In the genomic region with DNA sequence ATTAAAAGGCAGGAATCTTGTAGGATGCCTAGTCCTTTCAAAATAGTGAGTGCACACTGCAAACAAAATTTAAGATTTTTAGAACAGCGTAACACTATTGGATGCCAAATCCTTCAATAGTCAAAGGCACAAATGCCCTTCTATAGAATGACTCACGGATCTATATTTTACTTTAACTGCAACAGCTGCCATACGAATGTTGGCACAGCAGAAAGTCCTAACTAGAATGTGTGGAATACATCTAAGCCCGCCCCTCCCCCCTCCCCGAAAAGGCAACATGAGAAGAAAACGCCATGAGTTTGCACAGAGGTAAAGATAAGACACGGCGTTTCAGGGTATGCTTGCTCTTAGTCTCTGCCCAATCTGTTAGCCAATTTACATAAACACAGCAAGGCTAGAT, we compare ENCODE assay signal across 24 mouse cellular contexts.
DNase-seq lines count a peak whose midpoint lies in the region; ATAC-seq and TF ChIP-seq lines count a peak whose summit lies in the region.
"Had no signal": no experiment of that assay in that cellular context is flagged by ENCODE, and none has a peak within 500 bp of the region (broad histone marks: within the 10 kb centered on the region; RNA-seq: fewer than 3 reads in every experiment).

No protein-coding gene starts in this region.

- peak; percentile 55; the same call in 1 of the 2 replicates for ATAC-seq in frontal cortex, adult (ENCODE audit: low TSS enrichment)
- ATAC-seq: activated CD4-positive, CD25-positive, alpha-beta regulatory T cell, adult 4 months; CD4-positive, CD25-positive, alpha-beta regulatory T cell, adult 4 months; forebrain, embryonic 13.5 days; forebrain, embryonic 15.5 days; forebrain, postnatal 0 days; Patski had no signal

- H3K27ac ChIP-seq in cerebellum, adult 2 months (ENCODE audit: insufficient read depth, low read length) = no peak overlapping the region
- H3K27ac ChIP-seq: embryonic facial prominence, embryonic 10.5 days; embryonic facial prominence, embryonic 12.5 days; forebrain, embryonic 13.5 days; forebrain, embryonic 15.5 days had no signal

- TF ChIP-seq POLR2A in cerebellum, adult 2 months (IDR thresholded peaks at IDR 0.05; ENCODE audit: borderline replicate concordance, insufficient read depth, low read length) = no peak

- no peak for TF ChIP-seq CTCF in cerebellum, adult 2 months (IDR thresholded peaks at IDR 0.05; ENCODE audit: borderline replicate concordance, insufficient read depth, low read depth, low read length)

- H3K4me3 ChIP-seq in cerebellum, adult 2 months (replicated peaks; ENCODE audit: insufficient read depth, low read depth, low read length) = no peak overlapping the region
- H3K4me3 ChIP-seq: embryonic facial prominence, embryonic 10.5 days; embryonic facial prominence, embryonic 12.5 days; forebrain, embryonic 13.5 days; forebrain, embryonic 15.5 days had no signal

- H3K4me1 ChIP-seq in cerebellum, adult 2 months (ENCODE audit: control insufficient read depth, insufficient read depth, low read length) = no peaks in the 10 kb centered on the region
- H3K4me1 ChIP-seq: embryonic facial prominence, embryonic 10.5 days; embryonic facial prominence, embryonic 12.5 days; forebrain, embryonic 13.5 days; forebrain, embryonic 15.5 days had no signal

- WGBS in cerebellum, adult 2 months = 90% methylated on average over 8 of the region's 8 CpGs

- no peak for DNase-seq in frontal cortex, postnatal 25 days (ENCODE audit: low spot score in 2 of 2)
- peak; percentile 9 for DNase-seq in right cerebral cortex, postnatal 14 days
- no peak for DNase-seq in right cerebral cortex, postnatal 36 days (ENCODE audit: low spot score in 2 of 2)
- peak; percentile 39 for DNase-seq in brain, adult 2 months (ENCODE audit: low read depth, low spot score)
- DNase-seq in cerebellum, adult 2 months = no peak
- DNase-seq: adrenal gland, adult 8-10 months; adrenal gland, postnatal 14 days; adrenal gland, postnatal 36 days; B cell, adult 2 months; cerebellum, adult 11 months; cerebellum, adult 18-20 months; cerebellum, adult 9-10 months; cerebellum, postnatal 10 days; cerebellum, postnatal 25 days; forebrain, postnatal 0 days had no signal

- no peaks in the 10 kb centered on the region for H3K27me3 ChIP-seq in cerebellum, adult 2 months (ENCODE audit: control insufficient read depth, insufficient read depth, low read length)
- H3K27me3 ChIP-seq: CH12.LX; embryonic facial prominence, embryonic 12.5 days; forebrain, embryonic 13.5 days; forebrain, embryonic 15.5 days had no signal

Comparison
In these comparisons a context has a peak if more than half of its experiments do, and no peak if none do; other contexts are left out.
1. DNase-seq: peak in right cerebral cortex, postnatal 14 days (single experiment) and brain, adult 2 months (single experiment); none in frontal cortex, postnatal 25 days (0 of 2), right cerebral cortex, postnatal 36 days (0 of 2) and cerebellum, adult 2 months (0 of 2).